In the genomic region with DNA sequence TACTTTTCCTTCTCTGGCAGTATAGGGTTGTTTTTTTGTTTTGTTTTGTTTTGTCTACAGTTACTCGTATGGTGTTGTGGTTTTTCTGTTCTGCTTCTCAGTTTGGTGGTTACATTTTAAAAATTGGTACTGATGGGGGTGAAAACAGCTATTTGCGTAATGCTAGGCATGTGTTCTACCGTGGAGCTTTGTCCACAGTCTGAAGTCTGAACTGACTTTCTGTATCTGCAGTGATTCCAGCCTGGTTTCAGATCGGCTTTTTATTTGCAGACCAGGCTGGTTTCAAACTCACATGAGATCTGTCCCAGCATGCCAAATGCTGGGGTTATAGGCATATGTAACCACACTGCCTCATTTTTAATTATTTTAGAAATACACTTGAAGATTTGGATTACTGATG, we compare ENCODE assay signal across 15 mouse cellular contexts. TPM values are rescaled to one million over a fixed set of nuclear protein-coding genes. Genes with fewer than 3 reads are reported as not detected.
DNase-seq lines count a peak whose midpoint lies in the region; ATAC-seq and TF ChIP-seq lines count a peak whose summit lies in the region.
"Had no signal": no experiment of that assay in that cellular context is flagged by ENCODE, and none has a peak within 500 bp of the region (broad histone marks: within the 10 kb centered on the region; RNA-seq: fewer than 3 reads in every experiment).

No protein-coding gene starts in this region.

- DNase-seq in hindbrain, embryonic 10.5 days (ENCODE audit: low spot score), result no peak
- DNase-seq in midbrain, embryonic 11.5 days (ENCODE audit: low spot score, missing footprints), result peak; percentile 81
- DNase-seq in midbrain, postnatal 0 days (ENCODE audit: low spot score), result no peak
- peak; percentile 5 for DNase-seq in NIH3T3 (ENCODE audit: low read depth)
- DNase-seq in right cerebral cortex, postnatal 4 days, result no peak
- no peak for DNase-seq in embryo, embryonic 9.5 days (ENCODE audit: extremely low spot score)
- DNase-seq: forebrain, postnatal 0 days; gastrocnemius, postnatal 14 days; heart, postnatal 4 days; lung, postnatal 4 days; right cerebral cortex, postnatal 25 days had no signal

- no peaks in the 10 kb centered on the region for H3K9me3 ChIP-seq in hindbrain, embryonic 12.5 days (replicated peaks)
- no peaks in the 10 kb centered on the region for H3K9me3 ChIP-seq in hindbrain, embryonic 10.5 days
- H3K9me3 ChIP-seq in midbrain, embryonic 11.5 days (ENCODE audit: control insufficient read depth, low read length), result no peaks in the 10 kb centered on the region
- no peaks in the 10 kb centered on the region for H3K9me3 ChIP-seq in midbrain, postnatal 0 days (ENCODE audit: low read length)
- H3K9me3 ChIP-seq in liver, embryonic 15.5 days (replicated peaks), result no peaks in the 10 kb centered on the region
- H3K9me3 ChIP-seq: embryonic facial prominence, embryonic 15.5 days; intestine, embryonic 15.5 days had no signal

- TF ChIP-seq CTCF in midbrain, postnatal 0 days (IDR thresholded peaks at IDR 0.05), result no peak

- H3K27ac ChIP-seq in hindbrain, embryonic 12.5 days, result no peak overlapping the region
- no peak overlapping the region for H3K27ac ChIP-seq in hindbrain, embryonic 10.5 days
- H3K27ac ChIP-seq in midbrain, embryonic 11.5 days (ENCODE audit: low read depth, low read length), result no peak overlapping the region
- H3K27ac ChIP-seq in midbrain, postnatal 0 days (ENCODE audit: low read depth, low read length), result no peak overlapping the region
- H3K27ac ChIP-seq in liver, embryonic 15.5 days (replicated peaks), result no peak overlapping the region; the same call in 1 of the 2 replicates
- H3K27ac ChIP-seq: intestine, embryonic 15.5 days had no signal

- ATAC-seq in hindbrain, embryonic 12.5 days (ENCODE audit: low FRiP score), result no peak
- no peak for ATAC-seq in midbrain, embryonic 11.5 days (ENCODE audit: low FRiP score)
- ATAC-seq in midbrain, postnatal 0 days (ENCODE audit: low FRiP score), result no peak
- ATAC-seq in liver, embryonic 15.5 days (ENCODE audit: insufficient read depth), result no peak
- ATAC-seq: forebrain, postnatal 0 days had no signal

- peaks cover 20% of the 10 kb centered on the region; the same call in 1 of the 2 replicates for H3K36me3 ChIP-seq in hindbrain, embryonic 12.5 days
- H3K36me3 ChIP-seq in hindbrain, embryonic 10.5 days, result peaks cover 42% of the 10 kb centered on the region
- H3K36me3 ChIP-seq in midbrain, embryonic 11.5 days (ENCODE audit: control insufficient read depth, insufficient read depth, low read length), result peaks cover 2% of the 10 kb centered on the region; the same call in 1 of the 2 replicates
- H3K36me3 ChIP-seq in midbrain, postnatal 0 days (ENCODE audit: insufficient read depth, low read length), result no peaks in the 10 kb centered on the region
- 0 out of 2 replicates have a peak, but pooled peaks cover 2% of the 10 kb centered on the region for H3K36me3 ChIP-seq in liver, embryonic 15.5 days (replicated peaks)

- H3K4me1 ChIP-seq in hindbrain, embryonic 12.5 days, result peaks cover 9% of the 10 kb centered on the region
- H3K4me1 ChIP-seq in hindbrain, embryonic 10.5 days (replicated peaks), result peaks cover 15% of the 10 kb centered on the region
- H3K4me1 ChIP-seq in midbrain, embryonic 11.5 days (ENCODE audit: control insufficient read depth, insufficient read depth, low read length), result peaks cover 5% of the 10 kb centered on the region; the same call in 1 of the 2 replicates
- H3K4me1 ChIP-seq in midbrain, postnatal 0 days (ENCODE audit: insufficient read depth, low read length), result no peaks in the 10 kb centered on the region
- peaks cover 18% of the 10 kb centered on the region for H3K4me1 ChIP-seq in liver, embryonic 15.5 days (replicated peaks)

- H3K27me3 ChIP-seq in hindbrain, embryonic 12.5 days, result no peaks in the 10 kb centered on the region
- H3K27me3 ChIP-seq in hindbrain, embryonic 10.5 days (ENCODE audit: insufficient read depth, poor library complexity, severe bottlenecking), result no peaks in the 10 kb centered on the region
- no peaks in the 10 kb centered on the region for H3K27me3 ChIP-seq in midbrain, embryonic 11.5 days (ENCODE audit: control insufficient read depth, insufficient read depth, low read length)
- no peaks in the 10 kb centered on the region for H3K27me3 ChIP-seq in midbrain, postnatal 0 days (ENCODE audit: insufficient read depth, low read length)
- no peaks in the 10 kb centered on the region for H3K27me3 ChIP-seq in liver, embryonic 15.5 days
- H3K27me3 ChIP-seq: embryonic facial prominence, embryonic 15.5 days; intestine, embryonic 15.5 days had no signal

- 87% methylated on average over 4 of the region's 4 CpGs for WGBS in hindbrain, embryonic 12.5 days
- 88% methylated on average over 4 of the region's 4 CpGs for WGBS in hindbrain, embryonic 10.5 days
- WGBS in midbrain, embryonic 11.5 days, result 87% methylated on average over 4 of the region's 4 CpGs
- 80% methylated on average over 4 of the region's 4 CpGs for WGBS in midbrain, postnatal 0 days
- 65% methylated on average over 4 of the region's 4 CpGs for WGBS in liver, embryonic 15.5 days (ENCODE audit: insufficient replicate concordance)

- H3K4me2 ChIP-seq in hindbrain, embryonic 12.5 days (replicated peaks), result peak overlapping the region; percentile 48; the same call in 1 of the 2 replicates
- no peak overlapping the region for H3K4me2 ChIP-seq in midbrain, embryonic 11.5 days
- H3K4me2 ChIP-seq in midbrain, postnatal 0 days (ENCODE audit: low read depth, low read length, poor library complexity, severe bottlenecking), result no peak overlapping the region
- peak overlapping the region; percentile 79 for H3K4me2 ChIP-seq in liver, embryonic 15.5 days

- H3K4me3 ChIP-seq in hindbrain, embryonic 12.5 days, result no peak overlapping the region
- H3K4me3 ChIP-seq in hindbrain, embryonic 10.5 days, result no peak overlapping the region
- H3K4me3 ChIP-seq in midbrain, embryonic 11.5 days (ENCODE audit: low read depth, low read length), result no peak overlapping the region
- no peak overlapping the region for H3K4me3 ChIP-seq in midbrain, postnatal 0 days (ENCODE audit: low read depth, low read length)
- no peak overlapping the region for H3K4me3 ChIP-seq in liver, embryonic 15.5 days (replicated peaks)

- no peak overlapping the region for H3K9ac ChIP-seq in hindbrain, embryonic 12.5 days
- no peak overlapping the region for H3K9ac ChIP-seq in midbrain, embryonic 11.5 days (ENCODE audit: low read length)
- no peak overlapping the region for H3K9ac ChIP-seq in midbrain, postnatal 0 days (replicated peaks; ENCODE audit: low read length, poor library complexity, severe bottlenecking)
- H3K9ac ChIP-seq in liver, embryonic 15.5 days, result no peak overlapping the region
- H3K9ac ChIP-seq: embryonic facial prominence, embryonic 15.5 days; forebrain, postnatal 0 days; intestine, embryonic 15.5 days had no signal

RNA-seq across cellular contexts. Expression of gene Zfp619, which starts 36.3 kb away (rescaled TPM):
- polyA plus RNA-seq in hindbrain, embryonic 12.5 days (2016; fragmentation: Nextera tagmentation; extraction: Ambion mirVana), result 3.8 and 4.3 TPM in 2 replicates
- 2.2 and 2.4 TPM in 2 replicates for polyA plus RNA-seq in hindbrain, embryonic 10.5 days (2016; fragmentation: Nextera tagmentation; extraction: Ambion mirVana)
- polyA plus RNA-seq in midbrain, embryonic 11.5 days (2014; fragmentation: Nextera tagmentation; extraction: Ambion mirVana), result 4.4 and 4.9 TPM in 2 replicates
- total RNA-seq in midbrain, postnatal 0 days (2014; rRNA removed), result 6.2 and 8.2 TPM in 2 replicates
- 1.5 and 1.8 TPM in 2 replicates for polyA plus RNA-seq in midbrain, postnatal 0 days (2015; fragmentation: Nextera tagmentation; extraction: Ambion mirVana)
- 0.29 and 0.30 TPM in 2 replicates for polyA plus RNA-seq in liver, embryonic 15.5 days (2015; fragmentation: Nextera tagmentation; extraction: Ambion mirVana)

Comparison
In these comparisons a context has a peak if more than half of its experiments do, and no peak if none do; other contexts are left out.
1. DNase-seq: peak in midbrain, embryonic 11.5 days (single experiment) and NIH3T3 (single experiment); none in hindbrain, embryonic 10.5 days (single experiment), midbrain, postnatal 0 days (single experiment), right cerebral cortex, postnatal 4 days (single experiment) and embryo, embryonic 9.5 days (single experiment).
2. H3K4me2 ChIP-seq: peak in hindbrain, embryonic 12.5 days (single experiment) and liver, embryonic 15.5 days (single experiment); none in midbrain, embryonic 11.5 days (single experiment) and midbrain, postnatal 0 days (single experiment).